Mouse (Mus musculus) G1E-ER4 (cell line): ENCODE results near the gene Syngap1. TPM values are rescaled to one million over a fixed set of nuclear protein-coding genes. Genes with fewer than 3 reads are reported as not detected.

ENCODE experiments used
- GATA1 ChIP-seq: IDR thresholded peaks from one replicate; pipeline ENCODE4 v1.8.0; 2012; ENCODE audit warnings: low read length, inconsistent platforms
- polyA plus RNA-seq: library from polyadenylated mRNA; stranded (reverse); fragments of >175 nt; gene quantifications from 2 replicates; pipeline ENCODE4 v1.2.3, GENCODE M21; 2012

Gene Syngap1
- polyA plus RNA-seq, 1 experiment: 20.8 TPM

GRCm38 (mm10) chr17:26936921-26937695, 3.9 kb upstream of the Syngap1 start:
- TF ChIP-seq GATA1: no peak

GRCm38 (mm10) chr17:26937883-26938695, 3.0 kb upstream of the Syngap1 start:
- no peak for TF ChIP-seq GATA1

- no peak for TF ChIP-seq GATA1
These were observed 2.3 kb upstream of the Syngap1 start for GRCm38 (mm10) chr17:26938731-26939130.

- TF ChIP-seq GATA1: no peak
These were observed 1.7 kb upstream of the Syngap1 start, which contains the start of gene Cuta for GRCm38 (mm10) chr17:26939178-26939972. Cuta (minus strand) TSS chr17:26939569.

- TF ChIP-seq GATA1: no peak
These were observed 1.1 kb upstream of the Syngap1 start for GRCm38 (mm10) chr17:26939973-26940300.

- TF ChIP-seq GATA1: no peak
These were observed 953 bp downstream of the Syngap1 start for GRCm38 (mm10) chr17:26941841-26942570.

- no peak for TF ChIP-seq GATA1
These were observed 4.9 kb downstream of the Syngap1 start for GRCm38 (mm10) chr17:26945824-26946495.

- no peak for TF ChIP-seq GATA1
These were observed 5.5 kb downstream of the Syngap1 start for GRCm38 (mm10) chr17:26946567-26946966.

- no peak for TF ChIP-seq GATA1
These were observed 6.4 kb downstream of the Syngap1 start for GRCm38 (mm10) chr17:26947231-26948100.

- no peak for TF ChIP-seq GATA1
These were observed 7.4 kb downstream of the Syngap1 start for GRCm38 (mm10) chr17:26948316-26949050.

- TF ChIP-seq GATA1: no peak
These were observed 8.1 kb downstream of the Syngap1 start for GRCm38 (mm10) chr17:26949051-26949577.

GRCm38 (mm10) chr17:26949866-26950265, 8.8 kb downstream of the Syngap1 start:
- TF ChIP-seq GATA1: no peak
